Mouse (Mus musculus): ENCODE measurements around the gene Dlst. TPM values are rescaled to one million over a fixed set of nuclear protein-coding genes. Genes with fewer than 3 reads are reported as not detected.

Dlst gene
- polyA plus RNA-seq, 1 experiment, result 167 TPM

GRCm38 (mm10) chr12:85153011-85153410 is 42.4 kb downstream of the Dlst start:
- TF ChIP-seq CEBPB (IDR thresholded peaks at IDR 0.05; ENCODE audit: low read depth) (peak; percentile 84), FOSL1 (IDR thresholded peaks at IDR 0.05; ENCODE audit: insufficient read depth, low read length, poor library complexity, severe bottlenecking) (no peak)
- no peaks in the 10 kb centered on the region for H3K27me3 ChIP-seq (ENCODE audit: control insufficient read depth, insufficient read depth, insufficient read length)
- no peaks in the 10 kb centered on the region for H3K79me3 ChIP-seq (ENCODE audit: low read depth)
- no peaks in the 10 kb centered on the region for H3K79me2 ChIP-seq (ENCODE audit: control insufficient read depth, insufficient read depth)
- no peak overlapping the region for H3ac ChIP-seq (ENCODE audit: control insufficient read depth, insufficient read length, low read depth)
- H3K4me3 ChIP-seq (ENCODE audit: insufficient read depth, poor library complexity, severe bottlenecking), result no peak overlapping the region
- H3K36me3 ChIP-seq (ENCODE audit: control insufficient read depth, insufficient read depth), result no peaks in the 10 kb centered on the region

- H3K79me3 ChIP-seq (ENCODE audit: low read depth), result no peaks in the 10 kb centered on the region
- H3K79me2 ChIP-seq (ENCODE audit: control insufficient read depth, insufficient read depth), result no peaks in the 10 kb centered on the region
- no peaks in the 10 kb centered on the region for H3K27me3 ChIP-seq (ENCODE audit: control insufficient read depth, insufficient read depth, insufficient read length)
- H3ac ChIP-seq (ENCODE audit: control insufficient read depth, insufficient read length, low read depth), result no peak overlapping the region
- no peak overlapping the region for H3K4me3 ChIP-seq (ENCODE audit: insufficient read depth, poor library complexity, severe bottlenecking)
- H3K36me3 ChIP-seq (ENCODE audit: control insufficient read depth, insufficient read depth), result no peaks in the 10 kb centered on the region
- TF ChIP-seq CEBPB (IDR thresholded peaks at IDR 0.05; ENCODE audit: low read depth) (no peak), FOSL1 (IDR thresholded peaks at IDR 0.05; ENCODE audit: insufficient read depth, low read length, poor library complexity, severe bottlenecking) (no peak), MYOD1 (IDR thresholded peaks at IDR 0.05; ENCODE audit: control insufficient read depth, insufficient read length, low read depth) (no peak), CTCF (IDR thresholded peaks at IDR 0.05; ENCODE audit: control insufficient read depth, insufficient read depth, insufficient read length) (no peak), MYOG (IDR thresholded peaks at IDR 0.05; ENCODE audit: control insufficient read depth, extremely low read depth, insufficient read length) (no peak), MAX (IDR thresholded peaks at IDR 0.05) (no peak), USF1 (IDR thresholded peaks at IDR 0.05; ENCODE audit: low read depth) (no peak)
Measured at GRCm38 (mm10) chr12:85156324-85156723, 45.7 kb downstream of the Dlst start.

GRCm38 (mm10) chr12:85157797-85158460 is 47.3 kb downstream of the Dlst start:
- Histone ChIP-seq H3K27me3 (ENCODE audit: control insufficient read depth, insufficient read depth, insufficient read length) (no peaks in the 10 kb centered on the region), H3K79me3 (ENCODE audit: low read depth) (no peaks in the 10 kb centered on the region), H3K36me3 (ENCODE audit: control insufficient read depth, insufficient read depth) (no peaks in the 10 kb centered on the region), H3ac (ENCODE audit: control insufficient read depth, insufficient read length, low read depth) (no peak overlapping the region), H3K79me2 (ENCODE audit: control insufficient read depth, insufficient read depth) (no peaks in the 10 kb centered on the region), H3K4me3 (ENCODE audit: insufficient read depth, poor library complexity, severe bottlenecking) (no peak overlapping the region)
- TF ChIP-seq MYOD1 (IDR thresholded peaks at IDR 0.05; ENCODE audit: control insufficient read depth, insufficient read length, low read depth) (no peak), CEBPB (IDR thresholded peaks at IDR 0.05; ENCODE audit: low read depth) (no peak), MAX (IDR thresholded peaks at IDR 0.05) (no peak), CTCF (IDR thresholded peaks at IDR 0.05; ENCODE audit: control insufficient read depth, insufficient read depth, insufficient read length) (no peak)

GRCm38 (mm10) chr12:85158801-85159200 is 48.2 kb downstream of the Dlst start:
- no peaks in the 10 kb centered on the region for H3K27me3 ChIP-seq (ENCODE audit: control insufficient read depth, insufficient read depth, insufficient read length)
- no peak overlapping the region for H3ac ChIP-seq (ENCODE audit: control insufficient read depth, insufficient read length, low read depth)
- no peak overlapping the region for H3K4me3 ChIP-seq (ENCODE audit: insufficient read depth, poor library complexity, severe bottlenecking)
- no peaks in the 10 kb centered on the region for H3K36me3 ChIP-seq (ENCODE audit: control insufficient read depth, insufficient read depth)
- no peaks in the 10 kb centered on the region for H3K79me3 ChIP-seq (ENCODE audit: low read depth)
- H3K79me2 ChIP-seq (ENCODE audit: control insufficient read depth, insufficient read depth), result no peaks in the 10 kb centered on the region
- TF ChIP-seq CTCF (IDR thresholded peaks at IDR 0.05; ENCODE audit: control insufficient read depth, insufficient read depth, insufficient read length) (no peak), MYOG (IDR thresholded peaks at IDR 0.05; ENCODE audit: control insufficient read depth, extremely low read depth, insufficient read length) (no peak), FOSL1 (IDR thresholded peaks at IDR 0.05; ENCODE audit: insufficient read depth, low read length, poor library complexity, severe bottlenecking) (no peak), MAX (IDR thresholded peaks at IDR 0.05) (no peak), MYOD1 (IDR thresholded peaks at IDR 0.05; ENCODE audit: control insufficient read depth, insufficient read length, low read depth) (no peak), USF1 (IDR thresholded peaks at IDR 0.05; ENCODE audit: low read depth) (no peak)

GRCm38 (mm10) chr12:85159592-85159991 is 49.0 kb downstream of the Dlst start:
- no peaks in the 10 kb centered on the region for H3K79me3 ChIP-seq (ENCODE audit: low read depth)
- no peak overlapping the region for H3K4me3 ChIP-seq (ENCODE audit: insufficient read depth, poor library complexity, severe bottlenecking)
- TF ChIP-seq MYOG (IDR thresholded peaks at IDR 0.05; ENCODE audit: control insufficient read depth, extremely low read depth, insufficient read length) (no peak), CEBPB (IDR thresholded peaks at IDR 0.05; ENCODE audit: low read depth) (no peak), MAX (IDR thresholded peaks at IDR 0.05) (no peak), CTCF (IDR thresholded peaks at IDR 0.05; ENCODE audit: control insufficient read depth, insufficient read depth, insufficient read length) (no peak), MYOD1 (IDR thresholded peaks at IDR 0.05; ENCODE audit: control insufficient read depth, insufficient read length, low read depth) (no peak), FOSL1 (IDR thresholded peaks at IDR 0.05; ENCODE audit: insufficient read depth, low read length, poor library complexity, severe bottlenecking) (no peak), USF1 (IDR thresholded peaks at IDR 0.05; ENCODE audit: low read depth) (no peak)
- H3ac ChIP-seq (ENCODE audit: control insufficient read depth, insufficient read length, low read depth), result no peak overlapping the region
- no peaks in the 10 kb centered on the region for H3K36me3 ChIP-seq (ENCODE audit: control insufficient read depth, insufficient read depth)
- H3K79me2 ChIP-seq (ENCODE audit: control insufficient read depth, insufficient read depth), result no peaks in the 10 kb centered on the region
- H3K27me3 ChIP-seq (ENCODE audit: control insufficient read depth, insufficient read depth, insufficient read length), result no peaks in the 10 kb centered on the region

- peaks cover 37% of the 10 kb centered on the region for H3K36me3 ChIP-seq (ENCODE audit: control insufficient read depth, insufficient read depth)
- TF ChIP-seq CEBPB (IDR thresholded peaks at IDR 0.05; ENCODE audit: low read depth) (no peak), MYOD1 (IDR thresholded peaks at IDR 0.05; ENCODE audit: control insufficient read depth, insufficient read length, low read depth) (no peak), USF1 (IDR thresholded peaks at IDR 0.05; ENCODE audit: low read depth) (no peak), CTCF (IDR thresholded peaks at IDR 0.05; ENCODE audit: control insufficient read depth, insufficient read depth, insufficient read length) (no peak), MYOG (IDR thresholded peaks at IDR 0.05; ENCODE audit: control insufficient read depth, extremely low read depth, insufficient read length) (no peak), FOSL1 (IDR thresholded peaks at IDR 0.05; ENCODE audit: insufficient read depth, low read length, poor library complexity, severe bottlenecking) (no peak), MAX (IDR thresholded peaks at IDR 0.05) (no peak)
- H3K4me3 ChIP-seq (ENCODE audit: insufficient read depth, poor library complexity, severe bottlenecking), result no peak overlapping the region
- H3K79me2 ChIP-seq (ENCODE audit: control insufficient read depth, insufficient read depth), result no peaks in the 10 kb centered on the region
- no peaks in the 10 kb centered on the region for H3K79me3 ChIP-seq (ENCODE audit: low read depth)
- H3K27me3 ChIP-seq (ENCODE audit: control insufficient read depth, insufficient read depth, insufficient read length), result no peaks in the 10 kb centered on the region
- H3ac ChIP-seq (ENCODE audit: control insufficient read depth, insufficient read length, low read depth), result no peak overlapping the region
Measured at GRCm38 (mm10) chr12:85164996-85165395, 54.4 kb downstream of the Dlst start.

Data from C2C12 (cell line).